Mouse (Mus musculus): ENCODE data around the gene Cfap97d1.

The Cfap97d1 gene

GRCm38 (mm10) chr11:102008954-102009637, 25.0 kb downstream of the Cfap97d1 start:
- DNase-seq (ENCODE audit: extremely low spot score, low spot score), result no peak

- DNase-seq (ENCODE audit: extremely low spot score, low spot score), result no peak
Observed at GRCm38 (mm10) chr11:102010140-102010539, 26.1 kb downstream of the Cfap97d1 start.

GRCm38 (mm10) chr11:102011510-102011909, 27.4 kb downstream of the Cfap97d1 start:
- DNase-seq (ENCODE audit: extremely low spot score, low spot score), result no peak

GRCm38 (mm10) chr11:102013201-102013600, 29.1 kb downstream of the Cfap97d1 start:
- no peak for DNase-seq (ENCODE audit: extremely low spot score, low spot score)

GRCm38 (mm10) chr11:102015472-102015871, 31.4 kb downstream of the Cfap97d1 start:
- DNase-seq (ENCODE audit: extremely low spot score, low spot score), result no peak

- DNase-seq (ENCODE audit: extremely low spot score, low spot score), result no peak
Observed at GRCm38 (mm10) chr11:102016136-102016535, 32.1 kb downstream of the Cfap97d1 start.

- DNase-seq (ENCODE audit: extremely low spot score, low spot score), result no peak
Observed at GRCm38 (mm10) chr11:102019736-102020135, 35.7 kb downstream of the Cfap97d1 start.

GRCm38 (mm10) chr11:102021196-102021595, 37.1 kb downstream of the Cfap97d1 start:
- no peak for DNase-seq (ENCODE audit: extremely low spot score, low spot score)

- no peak for DNase-seq (ENCODE audit: extremely low spot score, low spot score)
Observed at GRCm38 (mm10) chr11:102023406-102023805, 39.3 kb downstream of the Cfap97d1 start.

- DNase-seq (ENCODE audit: extremely low spot score, low spot score), result no peak
Observed at GRCm38 (mm10) chr11:102024084-102024758, 40.1 kb downstream of the Cfap97d1 start.

GRCm38 (mm10) chr11:102024875-102025274, 40.8 kb downstream of the Cfap97d1 start:
- DNase-seq (ENCODE audit: extremely low spot score, low spot score), result no peak

GRCm38 (mm10) chr11:102025354-102025753, 41.3 kb downstream of the Cfap97d1 start:
- DNase-seq (ENCODE audit: extremely low spot score, low spot score), result no peak

- no peak for DNase-seq (ENCODE audit: extremely low spot score, low spot score)
Observed at GRCm38 (mm10) chr11:102025991-102026660, 42.0 kb downstream of the Cfap97d1 start.

GRCm38 (mm10) chr11:102026694-102027360, 42.7 kb downstream of the Cfap97d1 start:
- peak; percentile 89 for DNase-seq (ENCODE audit: extremely low spot score, low spot score)

- peak; percentile 36 for DNase-seq (ENCODE audit: extremely low spot score, low spot score)
Observed at GRCm38 (mm10) chr11:102027361-102028017, 43.4 kb downstream of the Cfap97d1 start.

- no peak for DNase-seq (ENCODE audit: extremely low spot score, low spot score)
Observed at GRCm38 (mm10) chr11:102028087-102028816, 44.2 kb downstream of the Cfap97d1 start, which contains the start of gene Mpp3. Mpp3 (minus strand) TSS chr11:102028461.

GRCm38 (mm10) chr11:102029304-102029703, 45.2 kb downstream of the Cfap97d1 start:
- DNase-seq (ENCODE audit: extremely low spot score, low spot score), result no peak

GRCm38 (mm10) chr11:102029966-102030365, 45.9 kb downstream of the Cfap97d1 start:
- DNase-seq (ENCODE audit: extremely low spot score, low spot score), result no peak

- no peak for DNase-seq (ENCODE audit: extremely low spot score, low spot score)
Observed at GRCm38 (mm10) chr11:102031149-102031548, 47.1 kb downstream of the Cfap97d1 start.

GRCm38 (mm10) chr11:102033055-102033591, 49.0 kb downstream of the Cfap97d1 start:
- no peak for DNase-seq (ENCODE audit: extremely low spot score, low spot score)

Data from neural tube, embryonic 10.5 days (tissue).